Mouse (Mus musculus) 3T3-L1 (cell line): ENCODE measurements around the gene Tirap.

Experiments
- DNase-seq: peaks from one replicate; pipeline ENCODE4 v3.0.0-alpha.2; 2015; ENCODE audit warnings: low read depth, low spot score

Gene Tirap

GRCm38 (mm10) chr9:35199772-35200471 is at the start of gene Tirap, which contains the start of gene Srpr:
Gene Tirap (minus strand): TSS chr9:35200291.
Gene Srpr (plus strand): TSS chr9:35200175.
- peak; percentile 85 for DNase-seq

- no peak for DNase-seq
These were observed 49.4 kb upstream of the Tirap start for GRCm38 (mm10) chr9:35249476-35249875.

DNA sequence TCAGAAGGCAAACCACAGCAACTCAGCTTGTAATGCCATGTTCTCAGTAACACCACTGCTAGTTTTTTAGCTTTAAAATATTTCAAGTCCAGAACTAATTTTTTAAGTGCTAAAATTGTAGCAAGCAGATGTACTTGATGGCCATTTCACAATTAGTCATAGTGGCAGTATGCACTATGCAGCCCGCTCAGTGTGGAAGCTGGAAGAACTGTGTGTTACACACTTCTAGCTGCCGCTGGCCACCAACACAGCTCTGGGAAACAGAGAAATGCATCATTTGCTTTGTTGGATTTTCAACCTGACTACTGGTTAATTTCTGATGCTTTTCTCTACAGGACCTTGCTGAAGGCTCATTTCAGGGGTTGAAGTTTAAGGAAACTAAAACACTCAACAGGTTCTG is 47.3 kb upstream of the Tirap start:
- no peak for DNase-seq

DNA sequence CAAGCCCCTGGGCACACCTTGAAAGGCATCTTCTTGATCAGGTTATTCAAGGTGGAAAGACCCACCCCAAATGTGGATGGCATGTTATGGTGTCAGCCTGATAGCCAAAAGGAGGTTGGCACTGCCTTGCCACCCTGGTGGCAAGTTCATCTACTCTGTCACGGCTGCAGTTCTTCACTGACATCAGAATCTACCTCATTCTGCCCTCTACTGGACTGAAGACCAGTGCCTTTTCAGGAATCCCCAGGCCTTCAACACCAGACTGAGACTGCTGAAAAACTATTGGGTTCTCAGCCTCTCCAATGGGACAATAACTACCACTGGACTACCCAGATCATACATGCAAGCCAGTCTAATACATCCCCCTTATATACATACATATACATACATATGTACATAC is 39.6 kb upstream of the Tirap start:
- no peak for DNase-seq

DNA sequence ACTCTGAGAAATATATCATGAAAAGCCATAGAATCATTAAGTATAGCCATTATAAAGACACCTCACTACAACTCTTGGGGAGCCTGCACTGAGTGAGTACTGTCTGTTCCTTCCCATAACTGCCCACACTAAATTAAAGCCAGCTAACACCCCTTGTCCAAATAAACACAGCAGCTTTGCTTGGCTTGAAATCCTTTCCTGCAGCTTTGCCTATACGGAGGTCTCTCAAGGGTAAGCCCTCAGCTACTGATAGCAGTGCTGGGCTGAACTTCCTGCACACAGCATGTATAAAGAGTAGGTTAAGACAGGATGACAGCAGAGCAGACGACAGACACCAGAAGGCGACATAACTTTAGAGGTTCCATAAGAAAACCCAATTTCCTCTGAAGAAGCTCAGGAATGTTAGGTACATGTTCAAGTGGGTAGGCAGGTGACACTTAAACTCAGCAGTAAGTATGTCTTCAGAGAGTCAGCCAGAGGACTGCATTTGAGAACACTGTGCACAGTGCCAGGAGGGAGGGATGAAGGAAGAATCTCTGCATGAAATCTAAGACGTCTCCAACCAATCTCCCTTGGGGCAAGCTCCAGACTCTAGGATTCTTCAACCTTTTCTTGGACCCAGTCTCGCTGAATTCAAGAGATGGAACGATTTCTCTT is 39.0 kb upstream of the Tirap start:
- DNase-seq: no peak

DNA sequence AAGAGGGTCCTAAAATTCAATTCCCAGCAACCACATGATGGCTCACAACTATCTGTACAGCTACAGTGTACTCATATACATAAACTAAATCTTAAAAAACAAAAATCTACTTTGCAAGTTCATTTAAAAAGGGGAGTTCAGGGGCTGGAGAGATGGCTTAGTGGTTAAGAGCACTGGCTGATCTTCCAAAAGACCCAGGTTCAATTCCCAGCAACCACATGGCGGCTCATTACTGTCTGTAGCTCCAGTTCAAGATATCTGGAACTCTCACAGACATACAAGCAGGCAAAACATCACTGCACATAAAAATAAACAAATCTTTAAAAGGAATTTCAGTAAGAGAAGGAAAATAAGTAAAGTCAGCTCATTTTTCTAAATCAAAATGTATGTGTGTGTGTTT is 38.3 kb upstream of the Tirap start:
- DNase-seq: no peak

DNA sequence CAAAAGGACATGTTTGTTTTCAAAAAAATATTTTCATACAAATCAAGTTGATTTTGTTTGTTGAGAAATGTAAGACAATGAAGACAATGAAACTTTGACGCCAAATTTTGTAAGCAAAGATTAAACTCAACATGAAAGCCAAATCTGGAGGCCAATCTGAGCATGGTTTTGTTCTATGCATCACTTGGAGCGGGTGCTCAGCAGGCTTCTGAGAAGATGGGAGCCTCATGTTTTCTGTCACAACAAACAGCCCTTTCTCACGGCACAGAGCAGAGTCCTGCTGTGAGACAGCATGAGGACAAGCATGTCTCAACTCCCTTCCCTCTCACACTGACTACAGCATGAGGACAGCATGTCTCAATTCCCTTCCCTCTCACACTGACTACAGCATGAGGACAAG is 35.9 kb upstream of the Tirap start:
- DNase-seq: no peak

DNA sequence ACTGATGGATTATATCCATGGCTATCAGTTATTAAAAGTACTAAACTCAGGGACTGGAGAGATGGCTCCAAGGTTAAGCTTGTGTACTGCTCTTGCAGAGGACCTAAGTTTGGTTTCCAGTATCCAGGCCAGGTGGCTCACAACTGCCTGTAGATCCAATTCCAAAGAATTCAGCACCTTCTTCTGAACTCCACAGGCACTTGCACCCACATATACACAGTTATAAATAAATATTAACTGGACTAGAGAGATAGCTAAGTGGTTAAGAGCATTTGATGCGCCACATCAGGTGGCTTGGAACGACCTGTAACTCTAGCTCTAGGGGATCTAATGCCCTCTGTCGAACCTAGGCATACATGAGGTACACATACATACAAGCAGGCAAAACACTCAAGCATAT is 28.6 kb upstream of the Tirap start:
- DNase-seq: no peak

- no peak for DNase-seq
These were observed 23.4 kb upstream of the Tirap start for GRCm38 (mm10) chr9:35223466-35223865.

DNA sequence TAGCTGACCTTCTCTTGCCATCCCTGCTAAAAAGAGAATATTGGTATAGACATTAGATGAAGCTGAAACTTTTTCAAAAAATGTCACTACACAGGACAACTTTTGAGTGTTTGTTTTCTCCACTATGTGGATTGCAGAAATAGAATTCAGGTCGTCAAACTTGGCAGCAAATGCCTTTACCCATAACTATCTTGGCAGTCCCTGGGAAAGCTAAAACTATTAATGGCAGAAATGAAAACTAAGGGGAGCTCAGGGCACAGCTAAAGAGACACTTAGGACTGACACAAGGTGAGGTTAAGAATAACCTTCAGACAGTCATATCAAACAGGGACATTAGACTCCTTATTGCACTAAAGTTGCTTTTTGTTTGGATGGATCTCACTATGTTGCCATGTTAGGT is 17.9 kb upstream of the Tirap start:
- no peak for DNase-seq

GRCm38 (mm10) chr9:35211573-35212511 is 11.8 kb upstream of the Tirap start:
- peak; percentile 32 for DNase-seq

GRCm38 (mm10) chr9:35210542-35211474 is 10.7 kb upstream of the Tirap start, which contains the start of gene Foxred1:
Gene Foxred1 (minus strand): TSS chr9:35211055.
- peak; percentile 99 for DNase-seq

DNA sequence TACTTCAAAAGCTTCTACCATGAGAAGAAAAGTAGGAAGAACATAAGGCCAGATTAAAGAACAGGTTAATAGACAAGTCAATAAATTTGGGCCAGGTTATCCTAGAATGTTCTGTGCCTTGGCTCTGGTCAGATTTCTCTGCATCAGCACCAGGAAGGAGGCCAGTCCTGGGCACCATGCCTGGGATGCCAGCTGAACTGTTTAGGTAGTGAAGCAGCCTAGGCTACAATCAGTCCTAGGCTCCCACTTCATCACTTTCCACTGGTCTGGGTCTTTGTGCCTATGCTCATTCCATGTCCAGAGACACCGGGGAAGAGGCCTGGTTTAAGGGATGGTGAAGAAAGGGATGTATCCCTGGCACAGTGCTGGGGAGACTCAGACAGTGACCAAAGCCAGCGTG is 4.3 kb upstream of the Tirap start:
- DNase-seq: no peak

DNA sequence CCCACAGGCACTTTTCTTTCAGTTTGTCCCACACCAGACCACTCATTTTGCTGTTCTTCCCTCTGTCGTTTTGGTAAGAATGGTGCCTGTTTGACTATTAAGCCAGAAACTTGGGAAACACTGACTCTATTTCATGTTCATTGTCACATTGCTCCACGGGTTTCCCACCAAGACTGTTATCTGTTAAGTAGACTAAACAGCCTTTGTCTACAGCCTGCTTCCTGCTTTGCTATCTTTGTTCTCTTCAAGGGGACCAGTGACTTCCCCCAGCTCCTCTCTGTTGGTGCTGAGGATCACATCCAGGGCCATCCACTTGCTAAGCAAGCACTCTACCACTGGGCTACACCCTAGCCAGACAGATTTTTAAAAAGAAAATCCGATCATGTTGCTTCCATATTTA is 3.4 kb upstream of the Tirap start:
- DNase-seq: no peak

DNA sequence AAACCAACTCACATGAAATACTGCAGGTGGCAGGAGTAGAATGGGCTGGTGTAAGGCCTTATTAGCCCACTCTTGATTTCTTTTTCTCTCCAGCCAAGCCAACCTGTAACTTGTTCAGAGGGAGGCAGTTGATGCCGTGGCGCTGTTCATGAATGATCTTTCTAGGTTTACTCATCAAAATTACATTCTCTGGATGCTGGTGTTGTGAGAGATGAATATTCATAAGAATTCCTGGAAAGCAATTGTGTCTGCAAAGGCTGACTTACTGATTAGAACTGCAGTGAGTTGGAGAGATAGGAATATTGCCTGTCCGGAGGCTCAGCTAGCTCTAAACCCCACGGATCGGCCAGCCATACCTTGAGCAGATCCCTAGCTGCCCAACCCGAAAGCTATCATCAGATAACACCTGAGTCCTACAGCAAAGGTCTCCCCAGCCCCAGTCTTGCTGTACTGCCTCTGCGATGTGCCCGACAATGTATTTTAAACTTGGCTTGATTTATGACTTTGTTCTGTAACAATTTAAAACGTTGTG is 504 bp upstream of the Tirap start:
- no peak for DNase-seq

DNA sequence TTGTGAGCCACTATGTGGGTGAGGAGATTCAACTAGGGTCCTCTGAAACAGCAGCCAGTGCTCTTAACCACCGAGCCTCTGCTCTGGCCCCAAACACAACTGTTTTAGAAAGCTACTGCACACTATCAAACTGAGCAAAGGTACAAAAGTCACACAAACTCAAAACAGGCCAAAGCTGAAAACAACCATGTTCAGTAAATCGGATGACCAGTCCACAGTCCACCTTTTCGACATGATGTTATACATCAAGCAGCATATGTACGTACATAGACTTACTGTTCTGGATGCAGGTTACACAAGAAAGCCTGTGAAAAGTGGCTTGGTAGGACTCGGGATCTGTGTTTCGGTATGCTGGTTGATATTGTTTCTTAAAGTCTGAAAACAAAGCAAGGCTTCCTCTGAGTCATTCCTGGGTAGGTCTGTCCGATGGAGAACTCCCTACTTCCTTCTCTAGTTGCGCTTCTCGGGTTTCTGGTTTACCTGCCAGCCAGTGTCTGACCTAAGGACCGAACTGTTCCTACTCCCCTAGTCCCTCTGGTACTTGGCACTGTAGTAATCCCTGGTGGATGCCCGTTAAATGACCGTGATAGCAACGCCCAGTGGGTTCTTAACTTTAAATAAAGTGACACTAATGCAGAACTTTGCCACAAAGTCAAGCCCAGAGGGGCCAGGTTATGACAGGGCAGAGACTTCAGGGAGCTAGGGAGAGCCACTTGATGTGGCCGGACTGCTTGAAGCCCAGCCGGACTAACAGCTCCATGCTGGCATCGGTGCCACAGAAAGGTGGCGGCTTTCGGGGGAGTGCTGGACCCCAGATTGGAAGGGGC is 933 bp downstream of the Tirap start:
- peak; percentile 44 for DNase-seq

DNA sequence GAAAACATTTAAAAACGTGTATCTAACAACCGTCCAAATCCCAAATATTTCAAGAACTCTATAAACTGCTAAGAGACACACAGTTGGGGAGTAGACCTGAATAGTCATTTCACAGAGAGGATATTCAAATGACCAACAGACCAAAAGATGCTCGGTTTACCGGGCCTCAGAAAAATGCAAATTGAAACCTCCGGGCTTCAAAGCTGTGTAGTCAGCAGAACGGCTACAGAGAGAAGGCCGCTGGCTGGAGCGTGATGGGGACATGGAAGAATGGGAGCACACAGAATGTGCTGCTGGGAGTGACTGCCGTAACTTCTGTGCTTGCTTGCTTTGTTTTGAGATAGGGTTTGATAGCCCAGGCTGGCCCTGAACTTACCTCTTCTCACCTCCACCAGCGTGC is 1.7 kb downstream of the Tirap start:
- no peak for DNase-seq

- DNase-seq: no peak
These were observed 2.5 kb downstream of the Tirap start for GRCm38 (mm10) chr9:35197625-35198024.

DNA sequence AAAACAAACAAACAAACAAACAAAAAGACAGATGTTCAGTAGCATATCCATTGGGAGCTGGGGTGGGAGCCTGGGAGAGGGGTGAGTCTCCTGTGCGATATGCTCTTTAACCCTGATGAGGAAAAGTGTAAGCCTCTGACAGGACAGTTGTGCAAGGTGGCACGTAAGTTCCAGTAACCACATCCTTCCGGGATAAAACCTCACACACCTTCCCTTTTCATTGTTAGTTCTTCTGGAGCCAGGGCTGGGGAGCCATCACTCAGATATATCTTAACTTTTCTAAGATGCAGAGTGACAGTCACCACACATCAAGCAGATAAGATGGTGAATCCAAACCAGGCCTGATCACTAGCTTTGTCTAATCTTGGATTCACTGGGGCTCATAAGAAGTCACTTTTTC is 6.0 kb downstream of the Tirap start:
- DNase-seq: no peak

GRCm38 (mm10) chr9:35192983-35193542 is 7.0 kb downstream of the Tirap start:
- DNase-seq: no peak
